In the genomic region with DNA sequence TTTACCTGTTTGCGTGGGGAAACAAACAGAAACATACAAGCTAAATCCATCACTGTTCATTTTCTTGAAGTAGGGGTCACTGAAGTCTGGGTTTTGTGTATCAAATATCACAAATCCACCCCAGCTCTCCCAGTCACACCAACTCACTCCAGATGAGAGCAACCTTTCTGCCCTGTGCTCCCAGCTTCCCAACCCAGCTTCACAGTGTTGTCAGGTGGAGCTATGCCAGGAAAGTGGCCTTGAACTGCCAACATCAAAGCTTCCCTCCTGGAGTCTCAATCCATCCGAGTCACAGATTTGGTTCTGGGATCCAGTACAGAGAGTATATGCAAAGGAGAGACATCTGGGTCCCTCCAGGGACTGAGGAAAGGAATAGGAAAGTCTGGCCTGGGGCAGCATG, we compare ENCODE assay signal across 8 mouse cellular contexts. TPM values are rescaled to one million over a fixed set of nuclear protein-coding genes. Genes with fewer than 3 reads are reported as not detected.
DNase-seq lines count a peak whose midpoint lies in the region; ATAC-seq lines count a peak whose summit lies in the region.

No protein-coding gene starts in this region.

- DNase-seq in adrenal gland, adult 8-10 months = peak; percentile 63
- no peak for DNase-seq in hindbrain, embryonic 14.5 days (ENCODE audit: low spot score)
- no peak for DNase-seq in cerebellum, adult 11-12 months
- no peak for DNase-seq in adipocyte (ENCODE audit: low spot score)
- no peak for DNase-seq in urinary bladder, postnatal 14 days (ENCODE audit: low spot score)
- no peak for DNase-seq in testis, postnatal 10 days (ENCODE audit: low spot score)

- H3K27me3 ChIP-seq in embryonic facial prominence, embryonic 13.5 days = no peaks in the 10 kb centered on the region
- no peaks in the 10 kb centered on the region for H3K27me3 ChIP-seq in hindbrain, embryonic 14.5 days (ENCODE audit: control insufficient read depth, insufficient read depth, low read length)
- no peaks in the 10 kb centered on the region for H3K27me3 ChIP-seq in liver, embryonic 15.5 days

- WGBS in embryonic facial prominence, embryonic 13.5 days = 64% methylated on average over 2 of the region's 2 CpGs
- 77% methylated on average over 2 of the region's 2 CpGs for WGBS in hindbrain, embryonic 14.5 days
- 73% methylated on average over 2 of the region's 2 CpGs for WGBS in liver, embryonic 15.5 days (ENCODE audit: insufficient replicate concordance)

- peaks cover 50% of the 10 kb centered on the region for H3K4me1 ChIP-seq in embryonic facial prominence, embryonic 13.5 days
- H3K4me1 ChIP-seq in hindbrain, embryonic 14.5 days (replicated peaks; ENCODE audit: control insufficient read depth, insufficient read depth, low read length) = peaks cover 39% of the 10 kb centered on the region
- peaks cover 64% of the 10 kb centered on the region for H3K4me1 ChIP-seq in liver, embryonic 15.5 days (replicated peaks)

- peak overlapping the region; percentile 86 for H3K4me3 ChIP-seq in embryonic facial prominence, embryonic 13.5 days
- H3K4me3 ChIP-seq in hindbrain, embryonic 14.5 days (replicated peaks; ENCODE audit: low read length) = peak overlapping the region; percentile 60; the same call in 1 of the 2 replicates
- H3K4me3 ChIP-seq in liver, embryonic 15.5 days (replicated peaks) = no peak overlapping the region

- peak overlapping the region; percentile 98 for H3K9ac ChIP-seq in embryonic facial prominence, embryonic 13.5 days
- peak overlapping the region; percentile 96; the same call in 1 of the 2 replicates for H3K9ac ChIP-seq in hindbrain, embryonic 14.5 days
- H3K9ac ChIP-seq in liver, embryonic 15.5 days = no peak overlapping the region

- ATAC-seq in embryonic facial prominence, embryonic 13.5 days (ENCODE audit: insufficient number of reproducible peaks, insufficient read depth, low FRiP score, low TSS enrichment, low read depth) = no peak
- no peak for ATAC-seq in hindbrain, embryonic 14.5 days (ENCODE audit: low FRiP score)
- ATAC-seq in liver, embryonic 15.5 days (ENCODE audit: insufficient read depth) = no peak

- 0 out of 2 replicates have a peak, but pooled peaks cover 3% of the 10 kb centered on the region for H3K36me3 ChIP-seq in embryonic facial prominence, embryonic 13.5 days
- H3K36me3 ChIP-seq in hindbrain, embryonic 14.5 days (replicated peaks; ENCODE audit: control insufficient read depth, insufficient read depth) = no peaks in the 10 kb centered on the region
- H3K36me3 ChIP-seq in liver, embryonic 15.5 days (replicated peaks) = no peaks in the 10 kb centered on the region

- no peak overlapping the region for H3K27ac ChIP-seq in embryonic facial prominence, embryonic 13.5 days
- H3K27ac ChIP-seq in hindbrain, embryonic 14.5 days = no peak overlapping the region
- no peak overlapping the region for H3K27ac ChIP-seq in liver, embryonic 15.5 days (replicated peaks)

- H3K9me3 ChIP-seq in embryonic facial prominence, embryonic 13.5 days = no peaks in the 10 kb centered on the region
- no peaks in the 10 kb centered on the region for H3K9me3 ChIP-seq in hindbrain, embryonic 14.5 days (ENCODE audit: control insufficient read depth, low read length)
- no peaks in the 10 kb centered on the region for H3K9me3 ChIP-seq in liver, embryonic 15.5 days (replicated peaks)

- H3K4me2 ChIP-seq in embryonic facial prominence, embryonic 13.5 days = peak overlapping the region; percentile 85
- H3K4me2 ChIP-seq in hindbrain, embryonic 14.5 days (replicated peaks) = peak overlapping the region; percentile 61
- peak overlapping the region; percentile 100; the same call in 1 of the 2 replicates for H3K4me2 ChIP-seq in liver, embryonic 15.5 days

RNA-seq across cellular contexts. Expression of gene Idh2, which starts 1.0 kb away (rescaled TPM):
- 100 to 1,000 TPM; 122 to 222 (median 165) TPM for total RNA-seq in adrenal gland, adult 8-10 months (2022)
- 514 and 560 TPM in 2 replicates for polyA plus RNA-seq in embryonic facial prominence, embryonic 13.5 days (2015; fragmentation: Nextera tagmentation; extraction: Ambion mirVana)
- 198 and 205 TPM in 2 replicates for polyA plus RNA-seq in hindbrain, embryonic 14.5 days (2014; fragmentation: Nextera tagmentation; extraction: Ambion mirVana)
- polyA plus RNA-seq in liver, embryonic 15.5 days (2015; fragmentation: Nextera tagmentation; extraction: Ambion mirVana) = 175 and 206 TPM in 2 replicates
